Mouse (Mus musculus): ENCODE results near the gene Pcca. TPM values are rescaled to one million over a fixed set of nuclear protein-coding genes. Genes with fewer than 3 reads are reported as not detected.

Pcca gene
- total RNA-seq, 4 experiments from 2014 or later: 39.4 to 45.6 (median 43.6) TPM

GRCm38 (mm10) chr14:122642432-122642831, 108.3 kb downstream of the Pcca start:
- DNase-seq (ENCODE audit: low spot score in 2 of 2): no peak

DNA sequence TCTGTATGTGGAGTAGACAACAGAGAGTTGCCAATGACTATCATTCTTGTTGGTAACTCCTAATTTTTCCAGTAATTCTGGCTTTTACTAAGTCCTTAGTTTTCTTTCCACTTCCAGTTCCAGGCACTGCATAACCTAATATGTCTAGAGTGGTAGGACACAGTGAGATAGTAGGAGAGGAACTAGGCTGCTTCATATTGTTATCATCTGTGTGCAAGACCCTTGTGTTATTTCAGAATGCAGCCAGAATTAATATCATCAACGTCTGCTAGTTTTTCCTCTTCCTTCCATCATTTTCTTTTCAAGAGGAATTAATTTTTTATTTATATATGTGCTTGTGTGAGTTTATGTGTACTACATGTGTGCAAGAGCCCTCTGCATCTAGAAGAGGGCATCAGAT, 114.1 kb downstream of the Pcca start:
- DNase-seq (ENCODE audit: low spot score in 2 of 2): no peak

GRCm38 (mm10) chr14:122649336-122649950, 115.3 kb downstream of the Pcca start:
- no peak for DNase-seq (ENCODE audit: low spot score in 2 of 2)

GRCm38 (mm10) chr14:122651681-122652080, 117.6 kb downstream of the Pcca start:
- DNase-seq (ENCODE audit: low spot score in 2 of 2): no peak

DNA sequence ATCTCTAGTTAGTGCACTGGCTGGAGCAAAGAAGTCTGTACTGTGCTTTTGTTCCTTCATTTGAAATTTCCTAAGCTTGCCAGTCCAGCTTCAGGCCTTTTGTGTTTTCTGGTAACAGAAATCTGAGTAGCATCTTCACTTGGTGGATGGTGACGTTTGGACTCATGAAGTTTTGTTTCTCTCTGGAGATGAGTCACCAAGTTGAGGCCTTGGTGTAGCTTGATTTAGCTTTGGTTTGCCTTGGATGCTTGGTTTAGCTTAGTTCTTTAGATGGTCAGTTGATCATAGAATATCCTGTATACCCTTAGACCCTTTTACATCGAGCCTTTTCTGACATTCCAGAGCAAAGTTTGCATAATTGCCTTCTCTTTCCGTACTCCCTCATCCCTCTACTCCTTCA, 141.5 kb downstream of the Pcca start:
- DNase-seq (ENCODE audit: low spot score in 2 of 2): no peak

DNA sequence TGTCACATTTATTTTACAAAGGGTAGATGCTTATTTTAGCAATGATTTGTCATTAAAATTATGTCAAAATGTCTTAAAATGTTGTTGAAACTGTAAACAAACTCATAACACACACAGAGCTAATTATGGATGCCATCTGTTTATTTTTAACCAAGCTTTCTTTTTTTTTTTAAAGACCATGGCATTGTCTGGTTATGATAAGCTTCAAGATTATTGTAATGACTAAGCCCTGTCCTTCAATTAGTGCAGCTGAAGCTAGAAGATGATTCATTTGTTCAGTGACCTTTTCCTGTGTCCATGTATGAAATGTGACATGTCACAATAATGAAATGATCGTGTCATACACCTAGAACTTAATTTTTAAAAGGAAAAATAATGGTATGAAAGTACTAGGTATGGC, 149.5 kb downstream of the Pcca start:
- DNase-seq (ENCODE audit: low spot score in 2 of 2): no peak

GRCm38 (mm10) chr14:122684250-122684649, 150.1 kb downstream of the Pcca start:
- no peak for DNase-seq (ENCODE audit: low spot score in 2 of 2)

DNA sequence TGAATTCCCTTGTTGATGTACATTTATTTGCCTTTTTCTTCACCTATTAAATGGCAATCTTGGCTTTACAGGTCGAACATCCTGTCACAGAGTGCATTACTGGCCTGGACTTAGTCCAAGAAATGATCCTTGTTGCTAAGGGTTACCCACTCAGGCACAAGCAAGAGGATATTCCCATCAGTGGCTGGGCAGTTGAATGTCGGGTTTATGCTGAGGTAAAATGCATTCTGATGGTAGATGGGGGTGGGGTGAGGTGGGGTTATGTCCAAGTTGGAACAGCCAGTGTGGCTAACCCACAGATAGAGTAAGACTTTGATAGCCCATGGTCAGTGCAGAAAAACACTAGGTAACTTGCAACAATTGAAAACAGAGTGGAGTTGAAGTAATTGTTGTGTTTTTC, 150.7 kb downstream of the Pcca start:
- no peak for DNase-seq (ENCODE audit: low spot score in 2 of 2)

DNA sequence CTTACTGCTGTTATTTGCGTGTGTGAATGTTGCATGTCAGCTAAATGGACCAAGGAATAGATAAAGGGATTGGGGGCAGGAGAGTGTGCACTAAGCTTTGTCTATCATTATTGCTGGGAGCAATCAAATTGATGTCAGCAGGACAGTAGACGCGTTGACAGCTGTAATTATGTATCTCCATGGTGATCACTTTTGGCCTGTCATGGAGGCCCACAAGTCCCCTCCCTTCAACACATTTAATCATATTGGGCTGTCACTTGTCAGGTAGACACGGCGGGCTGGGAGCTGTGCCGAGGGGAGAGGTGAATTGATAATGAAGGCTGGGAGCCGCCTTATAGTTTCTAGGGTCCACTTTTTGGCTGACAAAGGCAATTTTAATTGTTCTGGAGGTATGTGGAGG, 153.3 kb downstream of the Pcca start:
- DNase-seq (ENCODE audit: low spot score in 2 of 2): no peak

DNA sequence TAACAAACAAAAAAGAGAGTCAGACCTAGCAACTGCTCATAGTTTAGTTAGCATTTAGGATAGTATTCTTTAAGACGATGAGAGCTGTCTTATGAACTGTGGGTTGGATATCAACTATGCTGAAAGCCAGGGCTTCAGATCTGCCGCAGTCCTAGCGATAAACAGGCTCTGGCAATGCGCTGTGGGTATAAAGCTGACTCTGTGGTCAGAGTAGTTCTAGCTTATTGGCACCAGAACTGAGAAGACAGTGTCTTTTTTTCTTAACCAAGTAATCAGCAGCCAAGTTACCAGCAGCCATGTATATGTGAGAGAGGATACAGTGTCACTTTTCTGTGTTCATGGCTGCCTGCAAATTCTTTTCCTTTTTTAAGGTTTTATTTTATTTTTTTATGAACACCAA, 154.3 kb downstream of the Pcca start:
- no peak for DNase-seq (ENCODE audit: low spot score in 2 of 2)

- DNase-seq (ENCODE audit: low spot score in 2 of 2): no peak
Observed at GRCm38 (mm10) chr14:122689136-122689815, 155.2 kb downstream of the Pcca start.

- no peak for DNase-seq (ENCODE audit: low spot score in 2 of 2)
Observed at GRCm38 (mm10) chr14:122691555-122691954, 157.4 kb downstream of the Pcca start.

DNA sequence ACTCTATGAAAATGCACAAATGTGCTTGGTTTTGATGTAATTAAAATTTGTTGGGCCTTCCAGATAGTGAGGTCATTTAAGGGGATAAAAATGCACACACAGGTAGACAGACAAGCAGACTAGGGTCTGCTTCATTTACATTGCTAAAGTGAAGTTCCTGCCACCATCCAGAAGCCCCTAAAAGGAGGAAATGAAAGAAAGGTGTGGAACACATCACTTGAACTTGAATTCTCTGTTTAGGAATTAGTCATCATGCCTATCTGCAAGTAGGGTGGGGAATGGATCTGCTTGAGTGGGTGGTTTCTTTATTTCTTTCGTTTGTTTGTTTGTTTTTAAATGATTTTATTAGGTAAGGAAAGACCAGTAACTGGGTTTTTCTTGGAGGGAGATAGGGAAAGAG, 166.2 kb downstream of the Pcca start:
- no peak for DNase-seq (ENCODE audit: low spot score in 2 of 2)

DNA sequence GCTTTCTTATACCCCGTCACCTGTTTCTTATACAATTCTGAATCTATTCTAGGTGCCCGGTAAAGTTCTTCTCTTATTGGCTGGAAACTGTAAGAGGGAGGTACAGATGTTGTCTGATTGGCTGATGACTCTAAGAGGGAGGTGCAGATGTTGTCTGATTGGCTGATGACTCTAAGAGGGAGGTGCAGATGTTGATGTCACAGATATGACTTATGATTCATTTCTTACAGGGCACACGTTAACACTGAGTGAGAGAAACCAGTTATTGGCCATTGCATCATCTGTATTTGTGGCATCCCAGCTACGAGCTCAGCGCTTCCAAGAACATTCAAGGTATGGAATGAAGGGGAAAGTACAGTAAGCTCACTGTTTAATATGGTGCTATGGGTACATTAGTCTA, 179.7 kb downstream of the Pcca start:
- DNase-seq (ENCODE audit: low spot score in 2 of 2): no peak

- no peak for DNase-seq (ENCODE audit: low spot score in 2 of 2)
Observed at GRCm38 (mm10) chr14:122714911-122715310, 180.8 kb downstream of the Pcca start.

DNA sequence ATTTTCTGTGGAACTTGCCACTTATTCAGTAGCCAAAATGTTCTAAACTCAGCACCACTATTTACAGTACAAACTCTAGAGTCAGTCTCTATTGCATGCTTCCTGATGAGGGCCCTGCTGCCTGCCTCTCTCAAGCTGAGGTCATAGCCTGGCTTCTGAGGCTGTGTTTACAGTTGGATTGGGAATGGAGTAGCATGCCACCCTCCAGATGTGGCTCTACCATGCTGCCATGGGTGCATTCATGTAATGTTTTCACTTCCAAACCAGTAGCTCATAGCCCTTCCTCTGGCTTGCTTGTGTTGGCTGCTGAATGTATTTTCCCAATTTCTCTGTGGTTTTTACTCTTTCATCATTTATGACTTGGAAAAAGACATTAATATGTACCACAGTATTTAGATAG, 181.9 kb downstream of the Pcca start:
- DNase-seq (ENCODE audit: low spot score in 2 of 2): no peak

GRCm38 (mm10) chr14:122719496-122720080, 185.5 kb downstream of the Pcca start:
- DNase-seq (ENCODE audit: low spot score in 2 of 2): no peak

GRCm38 (mm10) chr14:122720989-122721388, 186.9 kb downstream of the Pcca start:
- DNase-seq (ENCODE audit: low spot score in 2 of 2): no peak

DNA sequence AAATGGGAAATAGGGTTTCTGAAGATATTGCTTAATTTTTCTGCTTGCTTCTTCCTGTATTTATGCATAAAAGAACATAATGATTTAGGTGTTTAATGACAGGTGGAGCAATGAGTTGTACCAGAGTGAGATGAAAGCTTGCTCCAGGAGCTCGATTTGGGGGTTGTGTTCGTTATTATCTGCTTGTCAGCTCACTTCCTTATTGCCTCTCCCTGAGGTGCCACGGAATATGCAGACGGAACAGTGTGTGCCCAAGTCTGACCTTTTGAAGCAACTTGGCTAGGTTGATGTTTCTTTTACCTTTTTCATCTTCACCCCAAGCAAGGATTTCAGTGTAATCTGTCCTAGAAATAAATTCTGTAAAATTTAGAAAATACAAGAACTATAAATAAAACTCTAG, 187.6 kb downstream of the Pcca start:
- no peak for DNase-seq (ENCODE audit: low spot score in 2 of 2)

DNA sequence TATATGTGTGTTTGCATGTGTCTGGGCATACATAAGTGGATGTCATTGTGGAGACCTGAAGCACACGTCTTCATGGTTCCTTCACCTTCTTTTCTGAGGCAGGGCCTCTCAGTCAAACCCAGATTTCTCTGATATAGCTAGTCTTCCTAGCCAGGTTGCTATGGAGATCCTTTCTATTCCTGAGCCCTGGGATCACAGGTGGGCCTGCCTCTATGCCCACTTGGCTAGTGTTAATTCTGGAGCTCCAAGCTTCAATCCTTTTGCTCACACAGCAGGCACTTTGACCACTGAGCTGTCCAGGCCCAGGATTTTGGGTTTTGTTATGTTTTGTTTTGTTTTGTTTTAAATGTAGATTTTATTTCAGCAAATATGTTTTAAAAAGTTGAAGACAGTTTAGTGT, 192.3 kb downstream of the Pcca start:
- DNase-seq (ENCODE audit: low spot score in 2 of 2): no peak

DNA sequence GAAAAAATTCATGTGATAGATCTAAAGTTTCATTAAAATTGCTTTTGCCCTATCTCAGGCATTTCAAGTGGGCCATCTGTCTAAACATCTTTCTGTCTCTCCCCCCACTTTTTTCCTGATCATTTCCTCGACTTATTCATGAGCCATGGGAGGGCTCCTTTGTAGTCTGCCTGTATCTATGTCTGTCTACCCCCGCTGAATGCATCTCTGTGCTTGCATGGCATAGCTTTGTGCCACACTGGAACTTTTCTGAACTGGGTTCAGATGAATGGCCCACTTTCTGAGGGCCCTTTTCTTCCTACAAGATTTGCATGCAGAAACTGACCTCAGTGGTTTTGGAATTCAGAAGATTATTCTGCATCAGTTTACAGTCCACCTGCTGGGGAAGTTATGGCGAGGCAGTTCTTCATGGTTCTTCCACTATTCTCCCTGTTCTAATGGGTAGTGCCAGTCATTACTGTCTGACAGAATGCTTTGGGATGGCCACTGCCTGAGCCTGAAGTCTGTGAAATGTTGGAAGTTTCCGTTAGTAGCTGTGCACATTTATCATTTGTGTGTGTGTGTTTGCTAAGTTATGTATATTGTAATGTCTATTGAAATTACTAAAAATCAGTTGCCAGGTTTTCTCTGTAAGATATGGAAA, 195.4 kb downstream of the Pcca start:
- no peak for DNase-seq (ENCODE audit: low spot score in 2 of 2)

GRCm38 (mm10) chr14:122730921-122731551, 196.9 kb downstream of the Pcca start:
- no peak for DNase-seq (ENCODE audit: low spot score in 2 of 2)

All from gastrocnemius, adult 8-10 months (tissue).